Mouse (Mus musculus): ENCODE data around the gene Gpank1. TPM values are rescaled to one million over a fixed set of nuclear protein-coding genes. Genes with fewer than 3 reads are reported as not detected.

Gpank1 gene
- polyA plus RNA-seq, 2 experiments = 10.0 to 12.7 TPM

DNA sequence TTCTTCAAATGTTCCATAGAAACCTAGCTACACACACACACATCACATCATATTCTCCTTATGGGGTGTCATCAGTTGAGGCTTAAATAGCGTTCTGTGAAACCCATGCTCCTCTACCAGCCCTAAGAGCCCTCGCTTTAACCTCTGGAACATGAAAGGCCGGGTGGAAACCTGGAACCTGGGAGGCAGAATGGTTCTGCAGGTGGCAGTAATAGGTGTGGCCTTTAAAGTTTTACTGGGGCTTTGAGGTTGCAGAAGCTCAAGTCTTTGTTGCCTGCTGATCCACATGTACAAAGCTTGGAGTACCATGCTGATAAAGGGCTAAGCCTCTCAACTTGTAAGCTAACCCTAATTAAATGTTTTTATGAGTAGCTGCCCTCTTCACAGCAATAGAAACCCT is 26.1 kb downstream of the Gpank1 start:
- no peak overlapping the region for H3K4me3 ChIP-seq (ENCODE audit: insufficient read depth in 1 of 2, low read depth in 2 of 2, low read length in 2 of 2)
- H3K9me3 ChIP-seq (ENCODE audit: control insufficient read depth, low read length) = no peaks in the 10 kb centered on the region
- 67% methylated on average over 3 of the region's 3 CpGs for WGBS (ENCODE audit: insufficient replicate concordance)
- no peak overlapping the region for H3K4me2 ChIP-seq (ENCODE audit: low read depth)
- no peak overlapping the region for H3K27ac ChIP-seq
- DNase-seq (ENCODE audit: low read depth in 3 of 3, low spot score in 3 of 3) (no peak), ATAC-seq (ENCODE audit: insufficient read depth) (no peak)
- H3K36me3 ChIP-seq (replicated peaks; ENCODE audit: control insufficient read depth, insufficient read depth, low read depth) = peaks cover 82% of the 10 kb centered on the region
- H3K4me1 ChIP-seq (replicated peaks; ENCODE audit: control insufficient read depth in 2 of 2, insufficient read depth in 2 of 2, low read length in 1 of 2) = no peaks in the 10 kb centered on the region
- H3K27me3 ChIP-seq (ENCODE audit: control insufficient read depth, insufficient read depth, low read length) = no peaks in the 10 kb centered on the region
- no peak for TF ChIP-seq EP300 (IDR thresholded peaks at IDR 0.05; ENCODE audit: low read depth)
- no peak for TF ChIP-seq CTCF (IDR thresholded peaks at IDR 0.05; ENCODE audit: low read depth)
- H3K9ac ChIP-seq (replicated peaks) = no peak overlapping the region

DNA sequence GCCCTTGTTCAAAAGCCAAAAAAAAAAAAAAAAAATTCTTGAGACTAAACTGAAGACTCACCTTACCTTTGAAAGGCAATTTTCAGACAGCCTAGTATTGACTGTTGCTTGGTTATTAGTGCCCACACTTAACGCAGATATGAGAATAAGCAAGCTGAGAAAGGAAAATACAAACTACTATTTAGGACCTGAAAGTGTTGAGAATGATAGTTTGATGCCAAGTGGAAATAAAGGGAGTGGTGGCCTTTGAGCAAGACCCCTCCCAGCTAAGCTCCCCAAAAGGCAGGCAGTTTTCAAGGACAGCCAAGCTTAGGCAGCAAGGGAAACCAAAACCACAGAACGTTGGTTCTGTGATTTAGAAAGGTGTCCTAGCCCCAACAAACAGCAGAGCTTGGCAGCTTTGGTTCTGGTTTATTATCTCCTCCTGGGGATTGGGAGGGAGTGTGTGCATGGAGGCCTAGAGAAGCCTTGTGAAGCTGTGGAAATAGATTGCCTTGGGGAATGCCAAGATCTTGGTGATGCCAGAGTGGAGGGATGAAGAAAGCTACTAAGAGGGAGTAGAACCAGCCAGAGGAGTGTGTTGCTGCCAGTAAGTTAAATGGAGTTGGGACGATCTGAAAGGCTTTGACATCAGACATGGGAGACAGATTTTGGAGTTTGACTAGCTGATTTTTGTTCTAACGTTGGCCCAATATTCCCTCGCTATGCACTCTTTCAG is 26.8 kb downstream of the Gpank1 start:
- no peak for ATAC-seq (ENCODE audit: insufficient read depth)
- 66% methylated on average over 5 of the region's 5 CpGs for WGBS (ENCODE audit: insufficient replicate concordance)

DNA sequence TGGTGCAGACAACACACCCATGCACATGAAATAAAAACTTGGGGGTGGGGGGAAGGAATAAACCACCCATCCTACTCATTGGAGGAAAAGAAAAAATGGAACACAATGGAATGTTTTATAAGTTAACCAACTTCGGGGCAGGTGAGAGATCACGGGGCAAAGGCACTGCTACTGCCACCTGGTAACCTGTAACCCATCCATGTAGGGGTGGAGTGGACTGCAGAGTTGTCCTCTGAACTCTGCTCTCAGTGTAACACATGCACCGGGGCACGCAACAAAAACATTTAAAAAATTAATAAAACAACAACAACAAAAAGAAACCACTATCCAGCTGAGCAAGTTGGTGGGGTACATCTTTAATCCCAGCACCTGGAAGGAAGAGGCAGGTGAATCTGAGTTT is 30.9 kb downstream of the Gpank1 start:
- H3K4me1 ChIP-seq (replicated peaks; ENCODE audit: control insufficient read depth in 2 of 2, insufficient read depth in 2 of 2, low read length in 1 of 2) = no peaks in the 10 kb centered on the region
- DNase-seq (ENCODE audit: low read depth in 3 of 3, low spot score in 3 of 3) (no peak), ATAC-seq (ENCODE audit: insufficient read depth) (no peak)
- no peaks in the 10 kb centered on the region for H3K27me3 ChIP-seq (ENCODE audit: control insufficient read depth, insufficient read depth, low read length)
- no peaks in the 10 kb centered on the region for H3K9me3 ChIP-seq (ENCODE audit: control insufficient read depth, low read length)
- no peak overlapping the region for H3K4me2 ChIP-seq (ENCODE audit: low read depth)
- WGBS (ENCODE audit: insufficient replicate concordance) = 89% methylated on average over 4 of the region's 4 CpGs
- H3K36me3 ChIP-seq (replicated peaks; ENCODE audit: control insufficient read depth, insufficient read depth, low read depth) = peaks cover 84% of the 10 kb centered on the region
- no peak overlapping the region for H3K9ac ChIP-seq (replicated peaks)
- no peak overlapping the region for H3K4me3 ChIP-seq (ENCODE audit: insufficient read depth in 1 of 2, low read depth in 2 of 2, low read length in 2 of 2)
- no peak overlapping the region for H3K27ac ChIP-seq
- no peak for TF ChIP-seq CTCF (IDR thresholded peaks at IDR 0.05; ENCODE audit: low read depth)
- TF ChIP-seq EP300 (IDR thresholded peaks at IDR 0.05; ENCODE audit: low read depth) = no peak

More for the DNA sequence above, 26.8 kb downstream of the Gpank1 start:
- Histone ChIP-seq H3K4me1 (replicated peaks; ENCODE audit: control insufficient read depth in 2 of 2, insufficient read depth in 2 of 2, low read length in 1 of 2) (no peaks in the 10 kb centered on the region), H3K27ac (no peak overlapping the region), H3K9ac (replicated peaks) (no peak overlapping the region), H3K27me3 (ENCODE audit: control insufficient read depth, insufficient read depth, low read length) (no peaks in the 10 kb centered on the region), H3K4me3 (ENCODE audit: insufficient read depth in 1 of 2, low read depth in 2 of 2, low read length in 2 of 2) (no peak overlapping the region), H3K4me2 (ENCODE audit: low read depth) (no peak overlapping the region), H3K36me3 (replicated peaks; ENCODE audit: control insufficient read depth, insufficient read depth, low read depth) (peaks cover 82% of the 10 kb centered on the region), H3K9me3 (ENCODE audit: control insufficient read depth, low read length) (no peaks in the 10 kb centered on the region)
- DNase-seq (ENCODE audit: low read depth in 3 of 3, low spot score in 3 of 3) = no peak
- TF ChIP-seq EP300 (IDR thresholded peaks at IDR 0.05; ENCODE audit: low read depth) (no peak), CTCF (IDR thresholded peaks at IDR 0.05; ENCODE audit: low read depth) (no peak)

DNA sequence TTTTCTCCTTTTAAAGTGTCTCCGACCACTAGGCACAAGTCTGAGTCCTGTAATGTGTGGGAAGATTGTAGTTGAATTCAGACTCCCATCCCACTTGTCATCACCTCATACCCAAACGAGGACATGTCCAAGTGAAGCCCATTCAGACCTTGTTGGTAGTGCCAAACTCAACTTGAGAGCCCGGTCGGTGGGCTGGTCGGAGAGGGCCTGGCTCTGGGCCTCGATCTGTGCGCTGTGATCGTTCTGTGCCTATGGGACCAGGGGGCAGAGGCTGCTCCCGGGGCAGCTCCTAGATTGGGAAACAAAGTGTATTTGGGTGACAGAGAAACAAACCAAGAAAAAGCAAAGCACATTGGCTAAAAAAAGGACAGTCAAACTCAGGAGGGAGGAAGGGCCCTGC is 31.8 kb downstream of the Gpank1 start:
- no peaks in the 10 kb centered on the region for H3K4me1 ChIP-seq (replicated peaks; ENCODE audit: control insufficient read depth in 2 of 2, insufficient read depth in 2 of 2, low read length in 1 of 2)
- no peak overlapping the region for H3K27ac ChIP-seq
- no peak overlapping the region for H3K4me3 ChIP-seq (ENCODE audit: insufficient read depth in 1 of 2, low read depth in 2 of 2, low read length in 2 of 2)
- H3K36me3 ChIP-seq (replicated peaks; ENCODE audit: control insufficient read depth, insufficient read depth, low read depth) = peaks cover 92% of the 10 kb centered on the region
- no peaks in the 10 kb centered on the region for H3K9me3 ChIP-seq (ENCODE audit: control insufficient read depth, low read length)
- 90% methylated on average over 9 of the region's 9 CpGs for WGBS (ENCODE audit: insufficient replicate concordance)
- no peak for ATAC-seq (ENCODE audit: insufficient read depth)
- H3K4me2 ChIP-seq (ENCODE audit: low read depth) = no peak overlapping the region
- H3K9ac ChIP-seq (replicated peaks) = no peak overlapping the region
- no peaks in the 10 kb centered on the region for H3K27me3 ChIP-seq (ENCODE audit: control insufficient read depth, insufficient read depth, low read length)
- no peak for DNase-seq (ENCODE audit: low read depth in 3 of 3, low spot score in 3 of 3)
- TF ChIP-seq CTCF (IDR thresholded peaks at IDR 0.05; ENCODE audit: low read depth) (no peak), EP300 (IDR thresholded peaks at IDR 0.05; ENCODE audit: low read depth) (no peak)

DNA sequence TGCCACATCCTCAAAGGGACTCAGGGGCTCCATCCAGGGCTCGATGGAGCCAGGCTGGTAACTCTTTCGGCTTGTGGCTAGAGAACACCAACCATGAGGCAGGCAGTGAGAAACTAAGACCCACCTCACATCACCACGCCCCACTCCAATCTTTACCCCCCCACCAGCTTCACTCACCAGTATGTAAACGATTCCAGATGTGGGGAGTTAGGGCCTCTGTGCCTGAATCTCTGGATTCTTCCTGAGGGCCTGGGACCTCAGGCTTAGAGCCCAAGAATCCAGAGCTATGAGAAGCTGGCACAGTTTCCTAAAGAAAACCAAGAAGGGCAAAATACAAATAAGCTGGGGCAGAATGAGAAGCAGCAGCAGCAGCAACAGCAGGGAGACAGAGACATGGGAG is 32.7 kb downstream of the Gpank1 start:
- no peak for TF ChIP-seq CTCF (IDR thresholded peaks at IDR 0.05; ENCODE audit: low read depth)
- no peak for TF ChIP-seq EP300 (IDR thresholded peaks at IDR 0.05; ENCODE audit: low read depth)
- Histone ChIP-seq H3K36me3 (replicated peaks; ENCODE audit: control insufficient read depth, insufficient read depth, low read depth) (peaks cover 97% of the 10 kb centered on the region), H3K4me3 (ENCODE audit: insufficient read depth in 1 of 2, low read depth in 2 of 2, low read length in 2 of 2) (no peak overlapping the region), H3K27me3 (ENCODE audit: control insufficient read depth, insufficient read depth, low read length) (no peaks in the 10 kb centered on the region), H3K4me2 (ENCODE audit: low read depth) (no peak overlapping the region), H3K4me1 (replicated peaks; ENCODE audit: control insufficient read depth in 2 of 2, insufficient read depth in 2 of 2, low read length in 1 of 2) (no peaks in the 10 kb centered on the region), H3K9me3 (ENCODE audit: control insufficient read depth, low read length) (no peaks in the 10 kb centered on the region), H3K27ac (no peak overlapping the region), H3K9ac (replicated peaks) (no peak overlapping the region)
- ATAC-seq (ENCODE audit: insufficient read depth) (no peak), DNase-seq (ENCODE audit: low read depth in 3 of 3, low spot score in 3 of 3) (no peak)
- 78% methylated on average over 4 of the region's 4 CpGs for whole genome bisulfite sequencing (ENCODE audit: insufficient replicate concordance)
